Mouse (Mus musculus): ENCODE data around the gene Plppr5.

Plppr5 gene

GRCm38 (mm10) chr3:117574529-117575252, at the start of gene Plppr5:
Plppr5 (plus strand) TSS chr3:117574836.
- peak; percentile 23 for DNase-seq (ENCODE audit: low spot score)

GRCm38 (mm10) chr3:117549899-117550298, 24.7 kb upstream of the Plppr5 start:
- no peak for DNase-seq (ENCODE audit: low spot score)

- no peak for DNase-seq (ENCODE audit: low spot score)
Measured at GRCm38 (mm10) chr3:117550526-117550925, 24.1 kb upstream of the Plppr5 start.

GRCm38 (mm10) chr3:117556972-117557371, 17.7 kb upstream of the Plppr5 start:
- DNase-seq (ENCODE audit: low spot score), result no peak

- DNase-seq (ENCODE audit: low spot score), result peak; percentile 3
Measured at GRCm38 (mm10) chr3:117575253-117575927, 754 bp downstream of the Plppr5 start.

- no peak for DNase-seq (ENCODE audit: low spot score)
Measured at GRCm38 (mm10) chr3:117575928-117576254, 1.3 kb downstream of the Plppr5 start.

GRCm38 (mm10) chr3:117577349-117577748, 2.7 kb downstream of the Plppr5 start:
- DNase-seq (ENCODE audit: low spot score), result peak; percentile 42

- no peak for DNase-seq (ENCODE audit: low spot score)
Measured at GRCm38 (mm10) chr3:117582628-117583027, 8.0 kb downstream of the Plppr5 start.

- DNase-seq (ENCODE audit: low spot score), result no peak
Measured at GRCm38 (mm10) chr3:117602404-117602803, 27.8 kb downstream of the Plppr5 start.

GRCm38 (mm10) chr3:117603458-117603857, 28.8 kb downstream of the Plppr5 start:
- DNase-seq (ENCODE audit: low spot score), result no peak

GRCm38 (mm10) chr3:117606383-117606782, 31.7 kb downstream of the Plppr5 start:
- no peak for DNase-seq (ENCODE audit: low spot score)

GRCm38 (mm10) chr3:117611453-117611852, 36.8 kb downstream of the Plppr5 start:
- DNase-seq (ENCODE audit: low spot score), result no peak

GRCm38 (mm10) chr3:117614856-117615255, 40.2 kb downstream of the Plppr5 start:
- DNase-seq (ENCODE audit: low spot score), result no peak

GRCm38 (mm10) chr3:117625257-117626001, 50.8 kb downstream of the Plppr5 start:
- no peak for DNase-seq (ENCODE audit: low spot score)

- DNase-seq (ENCODE audit: low spot score), result no peak
Measured at GRCm38 (mm10) chr3:117628799-117629198, 54.2 kb downstream of the Plppr5 start.

GRCm38 (mm10) chr3:117630332-117630731, 55.7 kb downstream of the Plppr5 start:
- DNase-seq (ENCODE audit: low spot score), result no peak

- DNase-seq (ENCODE audit: low spot score), result no peak
Measured at GRCm38 (mm10) chr3:117648612-117649011, 74.0 kb downstream of the Plppr5 start.

- DNase-seq (ENCODE audit: low spot score), result no peak
Measured at GRCm38 (mm10) chr3:117664316-117664715, 89.7 kb downstream of the Plppr5 start.

- DNase-seq (ENCODE audit: low spot score), result no peak
Measured at GRCm38 (mm10) chr3:117679189-117679588, 104.6 kb downstream of the Plppr5 start.

GRCm38 (mm10) chr3:117684640-117685039, 110.0 kb downstream of the Plppr5 start:
- no peak for DNase-seq (ENCODE audit: low spot score)

- DNase-seq (ENCODE audit: low spot score), result no peak
Measured at GRCm38 (mm10) chr3:117686036-117686435, 111.4 kb downstream of the Plppr5 start.

GRCm38 (mm10) chr3:117686648-117687047, 112.0 kb downstream of the Plppr5 start:
- no peak for DNase-seq (ENCODE audit: low spot score)

- no peak for DNase-seq (ENCODE audit: low spot score)
Measured at GRCm38 (mm10) chr3:117694736-117695135, 120.1 kb downstream of the Plppr5 start.

Measured in testis, postnatal 14 days (tissue).